Mouse (Mus musculus) lung, adult 18-20 months (tissue): Measurements from ENCODE around the gene Glis1.
A peak's percentile ranks its signal among the peaks of the same experiment; 100 is the strongest.

Experiments
- DNase-seq, 2 experiments: peaks; one replicate each; pipeline ENCODE4 v3.0.0; 2022; ENCODE audit warnings: mixed read lengths in 2 of 2

Gene Glis1

DNA sequence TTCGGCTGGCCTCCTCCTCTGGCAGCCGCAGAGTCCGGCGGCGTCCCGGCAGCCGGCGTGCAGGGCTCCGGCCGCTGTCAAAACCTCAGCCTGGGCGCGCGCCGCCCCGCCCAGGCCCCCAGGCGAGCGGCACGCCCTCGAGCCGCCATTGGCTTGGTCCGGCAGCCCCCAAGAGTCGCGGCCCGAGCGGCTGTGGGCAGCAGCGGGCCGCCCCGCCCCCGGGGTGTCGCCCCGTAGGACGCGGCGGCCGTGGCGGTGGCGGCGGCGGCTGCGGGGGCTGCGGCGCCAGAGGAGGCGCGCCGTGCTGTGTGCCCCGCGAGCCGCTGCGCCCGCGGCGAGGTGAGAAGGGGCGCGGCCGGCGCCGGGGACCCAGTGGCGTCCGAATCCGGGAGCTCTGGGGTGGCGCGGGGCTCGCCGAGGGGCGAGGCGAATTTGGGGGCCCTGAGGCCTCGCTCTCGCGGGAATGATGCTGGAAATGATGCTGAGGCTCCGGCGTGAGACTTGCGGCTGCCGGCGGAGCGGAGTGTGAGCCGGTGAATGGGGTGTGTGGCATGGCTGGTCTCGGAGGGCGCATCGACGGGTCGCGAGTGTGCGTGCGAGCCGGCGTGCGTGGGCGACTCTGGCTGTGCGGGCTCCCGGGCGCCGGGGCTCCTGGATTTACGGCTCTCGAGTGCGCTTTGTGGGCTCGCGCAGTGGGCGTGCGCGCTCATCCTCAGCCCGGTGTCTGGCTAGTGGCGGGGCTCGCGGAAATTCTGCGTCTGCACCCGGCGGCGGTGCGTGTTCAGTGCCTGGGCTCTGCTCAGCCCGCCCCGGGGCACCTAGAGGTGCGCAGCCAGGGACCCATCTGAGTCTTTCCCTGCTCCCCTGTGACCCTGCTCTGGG lies at the start of gene Glis1:
TSS of gene Glis1 (plus strand) at position 236 of the 882 bp plus-strand sequence.
- DNase-seq: peak; percentile 40 to 73

GRCm38 (mm10) chr4:107387038-107387437 lies 47.4 kb upstream of the Glis1 start:
- no peak for DNase-seq

- DNase-seq: no peak
Measured at GRCm38 (mm10) chr4:107387465-107387864, 46.9 kb upstream of the Glis1 start.

GRCm38 (mm10) chr4:107388291-107388690 lies 46.1 kb upstream of the Glis1 start:
- DNase-seq: no peak

DNA sequence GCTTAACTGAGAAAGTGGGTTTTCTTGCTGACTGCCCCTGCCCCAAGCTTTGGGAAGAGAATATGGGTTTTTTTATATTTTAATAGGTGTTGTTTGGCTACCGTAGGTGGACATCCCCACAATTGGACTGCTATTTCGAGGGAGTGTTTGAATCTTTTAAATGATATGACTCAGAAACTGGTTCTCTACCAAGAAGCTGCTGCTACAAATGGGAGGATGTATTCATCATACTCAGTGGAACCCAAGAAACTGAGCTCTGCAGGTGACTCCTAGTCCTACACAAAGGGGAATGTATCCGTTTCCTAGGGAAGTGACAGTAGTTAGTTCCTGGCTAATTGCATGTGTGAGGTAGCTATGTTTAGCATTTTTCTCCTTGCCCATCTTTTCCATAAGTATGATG lies 45.0 kb upstream of the Glis1 start:
- DNase-seq: no peak

- no peak for DNase-seq
Measured at GRCm38 (mm10) chr4:107393771-107394170, 40.6 kb upstream of the Glis1 start.

- no peak for DNase-seq
Measured at GRCm38 (mm10) chr4:107420202-107420601, 14.2 kb upstream of the Glis1 start.

DNA sequence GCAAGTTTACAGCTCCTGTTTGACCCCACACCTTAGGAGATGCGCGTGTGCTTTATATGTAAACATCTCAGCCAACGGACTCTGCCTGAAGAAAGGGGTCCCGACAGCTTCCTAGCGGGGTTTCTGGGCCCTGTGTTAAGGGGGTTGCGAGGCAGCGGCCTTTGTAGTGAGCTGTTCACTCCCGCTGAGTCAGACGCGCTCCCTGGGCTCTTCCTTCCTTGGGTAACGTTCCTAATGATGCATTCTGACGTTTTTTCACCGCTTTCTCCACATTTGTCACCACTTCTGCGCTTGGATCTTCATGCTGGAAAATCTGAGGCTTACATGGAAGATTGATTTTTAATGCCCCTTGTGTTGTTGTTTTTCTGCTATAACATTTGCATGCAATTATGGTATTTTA lies 12.7 kb upstream of the Glis1 start:
- no peak for DNase-seq

- DNase-seq: peak in 1 of 2 experiments; percentile 14
Measured at GRCm38 (mm10) chr4:107422176-107422575, 12.2 kb upstream of the Glis1 start.

DNA sequence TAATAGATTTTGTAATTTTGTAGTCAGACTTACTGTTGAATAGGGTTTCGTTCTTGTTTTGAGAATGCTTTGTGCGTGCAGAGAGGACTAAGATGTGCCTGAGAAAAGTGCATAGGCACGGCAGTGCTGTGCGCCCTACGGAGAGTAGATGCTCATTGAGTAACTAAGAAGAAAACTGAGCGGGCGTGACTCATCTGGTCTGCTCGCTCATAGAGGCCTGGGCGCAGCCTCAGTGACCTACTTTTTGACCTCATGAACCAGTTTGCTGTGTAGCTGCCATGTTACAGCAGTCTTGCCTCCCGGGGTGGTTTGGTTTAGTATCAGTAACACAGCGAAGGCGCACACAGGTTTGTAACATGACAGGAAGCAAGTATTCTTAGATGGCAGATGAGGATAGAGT lies 8.8 kb upstream of the Glis1 start:
- DNase-seq: no peak

DNA sequence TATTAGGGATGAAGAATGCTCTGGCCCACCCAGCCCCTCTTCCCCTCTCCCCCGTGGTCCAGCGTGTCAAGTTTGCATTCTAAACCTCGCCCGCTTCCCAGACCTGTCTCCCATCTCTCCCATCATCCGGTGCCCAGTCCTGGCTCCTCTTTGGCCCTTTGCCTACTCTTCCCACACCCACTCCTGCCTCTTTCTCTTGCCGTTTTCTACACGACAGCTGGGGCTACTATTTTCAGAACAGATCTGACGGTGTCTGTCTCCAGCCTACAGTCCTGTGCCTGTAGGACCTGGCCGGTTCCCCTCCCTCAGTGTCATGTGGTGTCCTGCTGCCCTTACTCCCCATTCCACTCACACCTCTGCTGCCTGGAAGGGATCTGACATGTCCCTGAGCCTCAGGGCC lies 7.8 kb upstream of the Glis1 start:
- DNase-seq: no peak

DNA sequence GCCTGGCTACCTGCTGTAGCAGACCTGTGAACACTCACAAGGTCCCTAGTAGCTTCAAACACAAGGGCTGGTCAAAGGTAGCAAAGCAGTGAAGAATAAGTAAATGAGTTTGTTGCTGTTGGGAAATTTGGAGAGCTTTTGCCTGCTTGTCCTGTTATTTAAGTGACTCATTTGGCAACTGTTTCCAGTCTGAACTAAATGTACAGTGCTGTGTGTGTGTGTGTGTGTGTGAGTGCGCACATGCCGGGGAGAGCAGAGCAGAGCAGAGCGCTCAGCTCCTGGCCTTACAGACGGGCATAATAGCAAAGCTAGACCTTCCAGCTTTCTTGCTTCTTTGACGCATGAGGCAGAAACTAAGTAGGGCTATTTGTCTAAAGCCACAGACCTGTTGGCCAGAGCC lies 1.7 kb upstream of the Glis1 start:
- no peak for DNase-seq

GRCm38 (mm10) chr4:107433998-107434355 lies 414 bp upstream of the Glis1 start:
- DNase-seq: no peak

GRCm38 (mm10) chr4:107435238-107435946 lies 1.0 kb downstream of the Glis1 start:
- no peak for DNase-seq

GRCm38 (mm10) chr4:107436476-107436875 lies 2.1 kb downstream of the Glis1 start:
- no peak for DNase-seq

- DNase-seq: no peak
Measured at GRCm38 (mm10) chr4:107438741-107439140, 4.3 kb downstream of the Glis1 start.

DNA sequence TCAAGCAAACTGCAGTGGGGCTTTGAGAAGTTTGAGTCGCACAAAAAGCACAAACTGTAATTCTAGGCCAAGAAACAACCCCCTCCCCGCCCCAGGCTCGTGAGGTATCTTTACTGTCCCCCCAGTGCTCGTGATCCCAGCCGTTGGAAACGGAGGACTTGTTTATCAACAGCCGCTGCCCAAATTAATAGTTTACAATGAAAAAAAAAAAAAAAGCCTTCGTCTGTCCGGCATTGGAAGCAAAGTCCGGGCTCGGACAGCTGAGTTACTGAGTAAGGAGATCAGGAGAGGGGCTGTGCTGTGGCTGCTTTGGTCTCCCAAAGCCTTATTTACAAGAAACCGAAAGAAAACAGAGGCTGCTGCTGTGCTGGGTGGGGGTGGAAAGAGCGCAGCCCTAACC lies 5.9 kb downstream of the Glis1 start:
- no peak for DNase-seq

- DNase-seq: no peak
Measured at GRCm38 (mm10) chr4:107442288-107442687, 7.9 kb downstream of the Glis1 start.

GRCm38 (mm10) chr4:107442891-107443483 lies 8.6 kb downstream of the Glis1 start:
- DNase-seq: no peak

DNA sequence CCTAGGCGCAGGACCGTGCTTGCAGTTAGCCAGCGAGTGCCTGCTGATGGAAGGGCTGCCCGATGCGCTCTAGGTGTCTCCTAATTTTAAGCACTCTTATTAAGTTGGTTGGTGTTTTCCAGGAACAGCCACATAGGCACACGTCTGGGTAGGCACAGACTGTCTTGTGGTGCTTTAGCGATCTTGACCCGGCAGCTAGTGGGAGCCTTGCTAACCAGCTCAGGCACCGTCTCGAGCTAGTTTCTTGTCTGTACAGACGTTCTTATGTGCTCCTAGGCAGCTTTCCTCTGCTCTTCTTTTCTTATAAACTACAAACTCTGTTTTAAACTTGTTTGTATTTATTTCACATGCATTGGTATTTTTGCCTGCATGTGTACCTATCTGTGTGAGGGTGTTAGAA lies 9.2 kb downstream of the Glis1 start:
- DNase-seq: no peak

GRCm38 (mm10) chr4:107448481-107448880 lies 14.1 kb downstream of the Glis1 start:
- no peak for DNase-seq

- DNase-seq: no peak
Measured at GRCm38 (mm10) chr4:107449519-107449918, 15.1 kb downstream of the Glis1 start.

DNA sequence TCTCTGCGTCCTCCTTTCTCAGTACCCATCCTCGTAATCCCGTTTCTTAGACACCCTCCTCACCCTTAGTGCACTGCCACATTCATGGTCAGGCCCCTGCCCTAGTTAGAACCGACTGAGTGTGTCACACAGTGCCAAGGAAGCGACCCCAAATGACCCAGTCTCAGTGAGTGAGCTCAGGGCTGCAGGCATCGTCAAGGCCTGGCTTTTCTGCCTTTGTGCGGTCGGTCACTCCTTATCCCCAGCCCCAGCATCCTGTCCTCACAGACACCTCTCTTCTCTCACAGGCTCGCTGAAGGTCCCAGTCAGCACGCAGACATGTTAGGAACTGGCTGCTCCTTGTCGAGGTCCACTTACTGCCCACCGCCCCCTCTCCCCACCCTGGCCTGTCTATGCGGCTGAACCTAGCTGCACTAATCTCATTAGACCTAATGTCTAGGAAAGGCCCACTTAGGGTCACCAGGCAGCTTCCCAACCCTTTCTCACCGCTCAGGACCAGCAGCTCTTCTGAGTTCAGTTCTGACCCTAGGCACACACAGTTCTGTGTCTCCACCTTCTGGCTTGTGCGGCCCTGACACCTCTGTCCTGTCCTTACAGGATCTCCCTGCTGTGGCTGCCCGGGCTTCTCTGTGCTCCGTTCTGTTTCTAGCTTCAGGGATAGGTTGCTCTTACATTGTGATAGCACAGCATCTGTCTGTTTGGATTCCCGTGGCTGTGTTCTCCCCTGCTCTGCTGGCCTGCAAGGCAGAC lies 18.1 kb downstream of the Glis1 start:
- no peak for DNase-seq
